Mouse (Mus musculus) hindbrain, embryonic 10.5 days (tissue): Measurements from ENCODE around the gene Msh3. TPM values are rescaled to one million over a fixed set of nuclear protein-coding genes. Genes with fewer than 3 reads are reported as not detected.
"Not testable (repeated sequence)": the region's sequence is repeated elsewhere in the genome, so short reads cannot be mapped to it uniquely, and the experiment has no call there.

Experiments
- DNase-seq: peaks from one replicate; pipeline ENCODE4 v3.0.0-alpha.2; 2017; ENCODE audit warnings: low spot score
- H3K27ac ChIP-seq: fragments of 300-500 bp; sonication (generic); 2 replicates; pipeline ENCODE4 v1.5.1; 2016; ENCODE audit warnings: mild to moderate bottlenecking, moderate library complexity
- H3K27me3 ChIP-seq: fragments of 300-500 bp; sonication (generic); 2 replicates; pipeline ENCODE4 v1.6.1; 2016; ENCODE audit warnings: mild to moderate bottlenecking; ENCODE audit not compliant: poor library complexity, insufficient read depth, severe bottlenecking
- H3K36me3 ChIP-seq: fragments of 300-500 bp; sonication (generic); 2 replicates; pipeline ENCODE4 v1.6.1; 2016; ENCODE audit warnings: mild to moderate bottlenecking, moderate library complexity
- H3K4me1 ChIP-seq: fragments of 300-500 bp; sonication (generic); replicated peaks from 2 replicates; pipeline ENCODE4 v1.6.1; 2016; ENCODE audit warnings: mild to moderate bottlenecking
- H3K4me3 ChIP-seq: fragments of 300-500 bp; sonication (generic); 2 replicates; pipeline ENCODE4 v1.5.1; 2016; ENCODE audit warnings: mild to moderate bottlenecking, moderate library complexity
- H3K9me3 ChIP-seq: fragments of 300-500 bp; sonication (generic); 2 replicates; pipeline ENCODE4 v1.6.1; 2016; ENCODE audit warnings: mild to moderate bottlenecking, moderate library complexity
- WGBS: fragments of 180-500 bp; shearing (Covaris S2); methylation state at CpG from one replicate; pipeline ENCODE4 v1.1.7; 2016; 5-methylcytosine and 5-hydroxymethylcytosine counted together
- polyA plus RNA-seq: library from polyadenylated mRNA; unstranded; fragments of >200 nt; fragmentation: Nextera tagmentation; extraction: Ambion mirVana; gene quantifications from 2 replicates; pipeline ENCODE4 v1.2.1, GENCODE M21; 2016

Gene Msh3
- polyA plus RNA-seq, 1 experiment from 2014 or later: 24.6 TPM

GRCm38 (mm10) chr13:92232076-92232938 is 122.5 kb downstream of the Msh3 start:
- WGBS: 91% methylated on average over 9 of the region's 9 CpGs
- no peak overlapping the region for H3K4me3 ChIP-seq

GRCm38 (mm10) chr13:92228037-92228436 is 126.8 kb downstream of the Msh3 start:
- H3K9me3 ChIP-seq: no peaks in the 10 kb centered on the region
- 93% methylated on average over 1 of the region's 1 CpGs for WGBS
- no peaks in the 10 kb centered on the region for H3K27me3 ChIP-seq
- H3K4me1 ChIP-seq: no peaks in the 10 kb centered on the region
- peaks cover under 1% of the 10 kb centered on the region for H3K36me3 ChIP-seq
- no peak overlapping the region for H3K27ac ChIP-seq
- H3K4me3 ChIP-seq: no peak overlapping the region
- no peak for DNase-seq

More at GRCm38 (mm10) chr13:92232076-92232938, 122.5 kb downstream of the Msh3 start:
- Histone ChIP-seq H3K27me3 (no peaks in the 10 kb centered on the region), H3K27ac (no peak overlapping the region), H3K9me3 (no peaks in the 10 kb centered on the region), H3K36me3 (peaks cover 16% of the 10 kb centered on the region), H3K4me1 (no peaks in the 10 kb centered on the region)
- no peak for DNase-seq

- Histone ChIP-seq H3K9me3 (no peaks in the 10 kb centered on the region), H3K36me3 (peaks cover 28% of the 10 kb centered on the region), H3K4me1 (no peaks in the 10 kb centered on the region), H3K4me3 (no peak overlapping the region), H3K27me3 (no peaks in the 10 kb centered on the region), H3K27ac (no peak overlapping the region)
- WGBS: 98% methylated on average over 3 of the region's 3 CpGs
- DNase-seq: no peak
These were observed 131.2 kb downstream of the Msh3 start for GRCm38 (mm10) chr13:92223567-92223966.

GRCm38 (mm10) chr13:92222763-92223162 is 132.0 kb downstream of the Msh3 start:
- 96% methylated on average over 5 of the region's 5 CpGs for WGBS
- Histone ChIP-seq H3K4me1 (no peaks in the 10 kb centered on the region), H3K27ac (no peak overlapping the region), H3K9me3 (no peaks in the 10 kb centered on the region), H3K4me3 (no peak overlapping the region), H3K36me3 (peaks cover 28% of the 10 kb centered on the region), H3K27me3 (no peaks in the 10 kb centered on the region)
- DNase-seq: no peak

- H3K27me3 ChIP-seq: no peaks in the 10 kb centered on the region
- peaks cover 36% of the 10 kb centered on the region for H3K36me3 ChIP-seq
- no peak for DNase-seq
- no peak overlapping the region for H3K4me3 ChIP-seq
- WGBS: 91% methylated on average over 3 of the region's 3 CpGs
- H3K4me1 ChIP-seq: no peaks in the 10 kb centered on the region
- H3K27ac ChIP-seq: no peak overlapping the region
- H3K9me3 ChIP-seq: no peaks in the 10 kb centered on the region
These were observed 135.0 kb downstream of the Msh3 start for GRCm38 (mm10) chr13:92219774-92220173.

GRCm38 (mm10) chr13:92217216-92217615 is 137.6 kb downstream of the Msh3 start:
- peaks cover 50% of the 10 kb centered on the region for H3K36me3 ChIP-seq

GRCm38 (mm10) chr13:92196860-92197259 is 157.9 kb downstream of the Msh3 start:
- Histone ChIP-seq H3K27ac (no peak overlapping the region), H3K27me3 (no peaks in the 10 kb centered on the region), H3K9me3 (no peaks in the 10 kb centered on the region), H3K4me1 (no peaks in the 10 kb centered on the region), H3K36me3 (no peaks in the 10 kb centered on the region), H3K4me3 (no peak overlapping the region)
- no peak for DNase-seq
- 83% methylated on average over 2 of the region's 2 CpGs for WGBS

More at GRCm38 (mm10) chr13:92217216-92217615, 137.6 kb downstream of the Msh3 start:
- no peaks in the 10 kb centered on the region for H3K4me1 ChIP-seq
- H3K27me3 ChIP-seq: no peaks in the 10 kb centered on the region
- WGBS: 95% methylated on average over 9 of the region's 9 CpGs
- H3K4me3 ChIP-seq: no peak overlapping the region
- no peak for DNase-seq
- H3K27ac ChIP-seq: no peak overlapping the region
- no peaks in the 10 kb centered on the region for H3K9me3 ChIP-seq

- WGBS: 86% methylated on average over 5 of the region's 5 CpGs
- not testable (repeated sequence) for H3K4me1 ChIP-seq, H3K27ac ChIP-seq, H3K27me3 ChIP-seq, H3K9me3 ChIP-seq, H3K4me3 ChIP-seq, H3K36me3 ChIP-seq, DNase-seq
These were observed 161.0 kb downstream of the Msh3 start for GRCm38 (mm10) chr13:92193806-92194205.

- DNase-seq, H3K36me3 ChIP-seq, H3K4me3 ChIP-seq, H3K27ac ChIP-seq, H3K4me1 ChIP-seq, H3K9me3 ChIP-seq, H3K27me3 ChIP-seq: not testable (repeated sequence)
- 86% methylated on average over 8 of the region's 8 CpGs for WGBS
These were observed 182.1 kb downstream of the Msh3 start for GRCm38 (mm10) chr13:92172686-92173085.

Other genes starting within 250 kb of the Msh3 start
- not detected in 2 replicates for gene Rasgrf2, start 223.3 kb downstream of the Msh3 start, polyA plus RNA-seq
- 0.76 and 0.93 TPM in 2 replicates for gene Gm20379, start 49.0 kb downstream of the Msh3 start, polyA plus RNA-seq
- 17.9 and 25.5 TPM in 2 replicates for gene Dhfr, start 277 bp downstream of the Msh3 start, polyA plus RNA-seq
- 0.09 TPM in 2 replicates for gene Ankrd34b, start 70.9 kb upstream of the Msh3 start, polyA plus RNA-seq
- gene Fam151b, start 129.0 kb upstream of the Msh3 start, polyA plus RNA-seq: 0.13 TPM in 1 of 2 replicates, not detected in the other
- gene Zfyve16, start 175.9 kb upstream of the Msh3 start, polyA plus RNA-seq: 6.9 and 9.5 TPM in 2 replicates
- not detected in 2 replicates for gene Spz1, start 221.2 kb upstream of the Msh3 start, polyA plus RNA-seq